Mouse (Mus musculus) kidney, adult 18-20 months (tissue): Measurements from ENCODE around the gene Jph3.

Experiments
- DNase-seq: peaks from one replicate; pipeline ENCODE4 v3.0.0; 2021

Gene Jph3

GRCm38 (mm10) chr8:121730646-121731045 is 1.2 kb downstream of the Jph3 start:
- no peak for DNase-seq

- no peak for DNase-seq
Measured at GRCm38 (mm10) chr8:121731060-121731459, 1.6 kb downstream of the Jph3 start.

GRCm38 (mm10) chr8:121731471-121732333 is 2.3 kb downstream of the Jph3 start:
- DNase-seq: no peak

- no peak for DNase-seq
Measured at GRCm38 (mm10) chr8:121732334-121732665, 2.9 kb downstream of the Jph3 start.

- no peak for DNase-seq
Measured at GRCm38 (mm10) chr8:121734262-121734661, 4.8 kb downstream of the Jph3 start.

- peak; percentile 20 for DNase-seq
Measured at GRCm38 (mm10) chr8:121736236-121736635, 6.8 kb downstream of the Jph3 start.

- no peak for DNase-seq
Measured at GRCm38 (mm10) chr8:121740721-121741120, 11.3 kb downstream of the Jph3 start.

- no peak for DNase-seq
Measured at GRCm38 (mm10) chr8:121749501-121749900, 20.1 kb downstream of the Jph3 start.

- no peak for DNase-seq
Measured at GRCm38 (mm10) chr8:121750512-121750911, 21.1 kb downstream of the Jph3 start.

GRCm38 (mm10) chr8:121751407-121751806 is 22.0 kb downstream of the Jph3 start:
- DNase-seq: peak; percentile 43

GRCm38 (mm10) chr8:121758470-121758869 is 29.0 kb downstream of the Jph3 start:
- DNase-seq: no peak

GRCm38 (mm10) chr8:121760484-121760883 is 31.1 kb downstream of the Jph3 start:
- no peak for DNase-seq

GRCm38 (mm10) chr8:121761480-121761879 is 32.1 kb downstream of the Jph3 start:
- DNase-seq: peak; percentile 5

- DNase-seq: no peak
Measured at GRCm38 (mm10) chr8:121762999-121763699, 33.7 kb downstream of the Jph3 start.

GRCm38 (mm10) chr8:121763700-121764013 is 34.2 kb downstream of the Jph3 start:
- no peak for DNase-seq

- DNase-seq: no peak
Measured at GRCm38 (mm10) chr8:121765594-121766138, 36.2 kb downstream of the Jph3 start.

- DNase-seq: no peak
Measured at GRCm38 (mm10) chr8:121769095-121769494, 39.7 kb downstream of the Jph3 start.

- DNase-seq: no peak
Measured at GRCm38 (mm10) chr8:121769621-121770020, 40.2 kb downstream of the Jph3 start.

GRCm38 (mm10) chr8:121770845-121771752 is 41.7 kb downstream of the Jph3 start:
- DNase-seq: no peak

- DNase-seq: no peak
Measured at GRCm38 (mm10) chr8:121773876-121774275, 44.5 kb downstream of the Jph3 start.

- no peak for DNase-seq
Measured at GRCm38 (mm10) chr8:121782493-121782892, 53.1 kb downstream of the Jph3 start.

GRCm38 (mm10) chr8:121786542-121786941 is 57.1 kb downstream of the Jph3 start:
- no peak for DNase-seq

GRCm38 (mm10) chr8:121788786-121789185 is 59.4 kb downstream of the Jph3 start:
- DNase-seq: no peak
